Mouse (Mus musculus) limb, embryonic 10.5 days (tissue): ENCODE data around the gene Nr6a1. TPM values are rescaled to one million over a fixed set of nuclear protein-coding genes. Genes with fewer than 3 reads are reported as not detected.
A peak's percentile ranks its signal among the peaks of the same experiment; 100 is the strongest.

ENCODE experiments used
- DNase-seq: peaks from one replicate; pipeline ENCODE4 v3.0.0-alpha.2; 2017; ENCODE audit warnings: low spot score
- H3K27ac ChIP-seq: fragments of 300-500 bp; sonication (generic); 2 replicates; pipeline ENCODE4 v1.5.1; 2016; ENCODE audit warnings: mild to moderate bottlenecking
- H3K27me3 ChIP-seq: fragments of 300-500 bp; sonication (generic); 2 replicates; pipeline ENCODE4 v1.6.1; 2016; ENCODE audit warnings: low read depth, mild to moderate bottlenecking; ENCODE audit not compliant: poor library complexity, severe bottlenecking
- H3K36me3 ChIP-seq: fragments of 300-500 bp; sonication (generic); 2 replicates; pipeline ENCODE4 v1.6.1; 2016; ENCODE audit warnings: mild to moderate bottlenecking, moderate library complexity
- H3K4me1 ChIP-seq: fragments of 300-500 bp; sonication (generic); 2 replicates; pipeline ENCODE4 v1.6.1; 2016
- H3K4me3 ChIP-seq: fragments of 300-500 bp; sonication (generic); 2 replicates; pipeline ENCODE4 v1.5.1; 2016; ENCODE audit warnings: mild to moderate bottlenecking, moderate library complexity
- H3K9me3 ChIP-seq: fragments of 300-500 bp; sonication (generic); replicated peaks from 2 replicates; pipeline ENCODE4 v1.6.1; 2016; ENCODE audit warnings: mild to moderate bottlenecking
- WGBS: fragments of 180-500 bp; shearing (Covaris S2); methylation state at CpG from one replicate; pipeline ENCODE4 v1.1.7; 2016; 5-methylcytosine and 5-hydroxymethylcytosine counted together
- polyA plus RNA-seq: library from polyadenylated mRNA; unstranded; fragments of >200 nt; fragmentation: Nextera tagmentation; extraction: Ambion mirVana; gene quantifications from 2 replicates; pipeline ENCODE4 v1.2.1, GENCODE M21; 2016

Gene Nr6a1
- polyA plus RNA-seq, 1 experiment from 2014 or later, result 1.9 TPM

GRCm38 (mm10) chr2:38735740-38736139 lies 191.7 kb downstream of the Nr6a1 start:
- Histone ChIP-seq H3K27me3 (no peaks in the 10 kb centered on the region), H3K27ac (no peak overlapping the region), H3K36me3 (peaks cover 5% of the 10 kb centered on the region; the same call in 1 of the 2 replicates), H3K4me1 (0 out of 2 replicates have a peak, but pooled peaks cover 5% of the 10 kb centered on the region), H3K9me3 (no peaks in the 10 kb centered on the region), H3K4me3 (no peak overlapping the region)
- no peak for DNase-seq

DNA sequence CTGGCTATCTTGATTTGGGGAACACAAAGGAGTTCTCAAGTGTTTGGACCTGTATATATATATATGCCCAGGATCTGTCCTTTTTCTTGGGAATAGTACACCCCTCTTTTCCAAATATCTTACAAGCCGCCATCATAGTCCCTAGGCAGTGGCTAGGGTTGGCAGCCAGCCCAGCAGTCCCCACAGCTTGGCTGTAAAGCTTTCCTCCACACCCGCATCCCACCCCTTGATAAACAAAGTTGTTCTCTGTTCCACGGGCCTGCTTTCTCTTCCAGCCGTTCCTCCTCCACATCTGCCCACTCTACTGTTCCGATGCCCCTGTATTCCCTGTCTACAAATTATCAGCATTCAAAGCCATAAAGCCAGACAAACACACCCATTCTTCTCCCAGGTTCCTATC lies 192.8 kb downstream of the Nr6a1 start:
- Histone ChIP-seq H3K9me3 (no peaks in the 10 kb centered on the region), H3K27me3 (no peaks in the 10 kb centered on the region), H3K27ac (no peak overlapping the region), H3K36me3 (peaks cover 5% of the 10 kb centered on the region; the same call in 1 of the 2 replicates), H3K4me3 (no peak overlapping the region), H3K4me1 (0 out of 2 replicates have a peak, but pooled peaks cover 5% of the 10 kb centered on the region)
- WGBS, result 93% methylated on average over 5 of the region's 5 CpGs
- DNase-seq, result no peak

DNA sequence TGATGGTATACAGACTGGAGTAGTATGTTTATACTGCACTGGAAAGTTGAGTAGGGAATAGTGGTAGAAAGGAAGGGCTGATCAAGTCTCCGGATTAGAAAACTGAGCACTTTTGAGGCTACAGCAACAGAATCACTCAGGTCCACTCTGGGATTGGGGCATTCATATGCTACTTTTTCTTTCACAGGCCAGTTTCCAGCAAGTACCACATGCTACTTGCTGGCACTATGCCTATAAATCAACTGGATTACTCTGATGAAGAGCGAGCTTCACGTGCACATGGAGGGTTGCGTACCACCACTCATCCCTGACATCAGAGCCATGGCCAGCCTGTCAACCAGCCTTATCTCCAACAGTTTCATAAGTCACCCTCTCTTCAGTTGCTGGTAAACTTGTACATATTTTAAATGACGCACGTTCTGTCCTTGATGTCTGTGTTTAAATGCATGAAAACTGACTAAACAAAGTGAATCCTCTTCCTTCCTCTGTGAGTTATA lies 197.1 kb downstream of the Nr6a1 start:
- Histone ChIP-seq H3K27me3 (no peaks in the 10 kb centered on the region), H3K27ac (no peak overlapping the region), H3K9me3 (no peaks in the 10 kb centered on the region), H3K36me3 (peaks cover 4% of the 10 kb centered on the region; the same call in 1 of the 2 replicates), H3K4me3 (no peak overlapping the region), H3K4me1 (no peaks in the 10 kb centered on the region; the same call in 1 of the 2 replicates)
- 93% methylated on average over 6 of the region's 6 CpGs for WGBS
- no peak for DNase-seq

- no peaks in the 10 kb centered on the region for H3K36me3 ChIP-seq
- DNase-seq, result peak; percentile 29
- WGBS, result 78% methylated on average over 3 of the region's 3 CpGs
- H3K4me3 ChIP-seq, result no peak overlapping the region
- peak overlapping the region; percentile 68; the same call in 1 of the 2 replicates for H3K27ac ChIP-seq
- H3K4me1 ChIP-seq, result peaks cover 3% of the 10 kb centered on the region; the same call in 1 of the 2 replicates
- no peaks in the 10 kb centered on the region for H3K27me3 ChIP-seq
- no peaks in the 10 kb centered on the region for H3K9me3 ChIP-seq
Observed at GRCm38 (mm10) chr2:38725427-38725826, 202.1 kb downstream of the Nr6a1 start.

- Histone ChIP-seq H3K36me3 (no peaks in the 10 kb centered on the region), H3K27me3 (no peaks in the 10 kb centered on the region), H3K4me3 (no peak overlapping the region), H3K27ac (peak overlapping the region; percentile 34; the same call in 1 of the 2 replicates), H3K9me3 (no peaks in the 10 kb centered on the region), H3K4me1 (peaks cover 20% of the 10 kb centered on the region)
- no peak for DNase-seq
- WGBS, result 93% methylated on average over 4 of the region's 4 CpGs
Observed at GRCm38 (mm10) chr2:38723378-38723777, 204.1 kb downstream of the Nr6a1 start.

DNA sequence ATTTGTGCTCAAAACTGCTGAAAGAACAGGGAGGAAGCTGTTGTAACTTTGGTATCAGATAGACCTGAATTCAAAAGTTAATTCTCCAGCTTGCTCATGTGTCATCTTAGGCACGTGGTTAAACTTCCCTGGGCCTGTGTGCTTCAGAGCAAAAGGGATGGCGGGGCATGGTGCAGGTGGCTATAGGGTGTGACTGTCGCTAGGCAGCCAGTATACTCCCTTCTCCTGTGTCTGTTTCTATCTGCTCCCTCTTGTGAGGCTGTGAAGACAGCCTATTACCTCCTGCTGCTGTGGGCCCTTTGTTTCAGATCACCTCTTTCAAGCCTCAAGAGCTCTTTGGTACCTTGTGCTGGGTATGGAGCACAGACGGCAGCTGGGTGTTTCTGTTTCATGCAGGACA lies 205.4 kb downstream of the Nr6a1 start:
- H3K27ac ChIP-seq, result no peak overlapping the region
- no peaks in the 10 kb centered on the region for H3K36me3 ChIP-seq
- WGBS, result 66% methylated on average over 4 of the region's 4 CpGs
- no peaks in the 10 kb centered on the region for H3K27me3 ChIP-seq
- peaks cover 20% of the 10 kb centered on the region for H3K4me1 ChIP-seq
- DNase-seq, result no peak
- no peak overlapping the region for H3K4me3 ChIP-seq
- H3K9me3 ChIP-seq, result no peaks in the 10 kb centered on the region

- DNase-seq, result no peak
- Histone ChIP-seq H3K4me1 (peaks cover 20% of the 10 kb centered on the region), H3K27ac (0 out of 2 replicates have a peak overlapping the region, but pooled peaks have one; percentile 46), H3K9me3 (no peaks in the 10 kb centered on the region), H3K27me3 (peaks cover 6% of the 10 kb centered on the region; the same call in 1 of the 2 replicates), H3K4me3 (no peak overlapping the region), H3K36me3 (no peaks in the 10 kb centered on the region)
- 70% methylated on average over 2 of the region's 2 CpGs for WGBS
Observed at GRCm38 (mm10) chr2:38720661-38721060, 206.8 kb downstream of the Nr6a1 start.

DNA sequence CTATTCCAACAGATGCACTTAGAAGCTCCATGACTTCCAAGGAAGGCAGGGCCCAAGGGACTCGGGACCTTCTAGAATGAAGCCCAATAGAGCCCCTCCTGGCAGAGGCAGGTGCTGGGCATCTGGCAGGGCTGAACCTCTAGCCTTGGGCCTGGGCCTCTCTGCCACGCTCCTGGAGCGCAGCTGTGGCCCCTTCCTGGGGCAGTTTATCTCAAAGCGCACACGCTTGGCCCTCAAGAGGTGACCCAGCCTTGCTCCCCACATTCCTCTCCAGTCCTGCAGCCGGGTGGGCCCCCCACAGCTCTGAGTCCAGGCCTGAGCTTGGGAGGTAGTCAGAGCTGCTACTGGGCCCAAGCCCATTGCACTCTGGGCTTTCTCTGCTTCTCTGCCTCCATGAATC lies 208.1 kb downstream of the Nr6a1 start:
- H3K36me3 ChIP-seq, result no peaks in the 10 kb centered on the region
- 80% methylated on average over 6 of the region's 6 CpGs for WGBS
- H3K4me1 ChIP-seq, result peaks cover 20% of the 10 kb centered on the region
- H3K27me3 ChIP-seq, result peaks cover 17% of the 10 kb centered on the region
- H3K4me3 ChIP-seq, result no peak overlapping the region
- DNase-seq, result no peak
- no peaks in the 10 kb centered on the region for H3K9me3 ChIP-seq
- H3K27ac ChIP-seq, result peak overlapping the region; percentile 15; the same call in 1 of the 2 replicates

- H3K4me1 ChIP-seq, result peaks cover 20% of the 10 kb centered on the region
- 73% methylated on average over 8 of the region's 8 CpGs for WGBS
- no peaks in the 10 kb centered on the region for H3K9me3 ChIP-seq
- no peak for DNase-seq
- peaks cover 24% of the 10 kb centered on the region for H3K27me3 ChIP-seq
- H3K36me3 ChIP-seq, result no peaks in the 10 kb centered on the region
- no peak overlapping the region for H3K4me3 ChIP-seq
- peak overlapping the region; percentile 25; the same call in 1 of the 2 replicates for H3K27ac ChIP-seq
Observed at GRCm38 (mm10) chr2:38718676-38719075, 208.8 kb downstream of the Nr6a1 start.

DNA sequence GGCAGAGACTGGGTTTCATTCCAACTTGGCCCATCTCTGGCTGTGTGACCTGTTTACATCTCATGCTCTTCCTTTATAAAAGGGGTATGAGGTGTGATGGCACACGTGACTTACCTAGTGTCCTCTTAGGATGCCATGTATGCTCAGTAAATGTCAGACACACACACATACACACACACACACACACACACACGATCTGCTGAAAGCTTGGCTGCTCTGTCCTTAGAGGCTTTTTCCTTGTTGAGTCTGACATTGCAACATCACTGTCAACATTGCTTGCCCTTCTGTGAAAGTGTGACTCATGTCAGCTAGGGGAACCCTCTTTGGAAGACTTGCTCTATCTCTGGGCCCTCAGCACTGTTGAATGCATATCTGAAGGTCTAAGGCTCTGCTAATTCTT lies 210.1 kb downstream of the Nr6a1 start:
- peaks cover 26% of the 10 kb centered on the region for H3K4me1 ChIP-seq
- H3K9me3 ChIP-seq, result no peaks in the 10 kb centered on the region
- H3K36me3 ChIP-seq, result no peaks in the 10 kb centered on the region
- no peak for DNase-seq
- H3K27me3 ChIP-seq, result peaks cover 36% of the 10 kb centered on the region
- H3K4me3 ChIP-seq, result no peak overlapping the region
- H3K27ac ChIP-seq, result no peak overlapping the region
- WGBS, result 92% methylated on average over 2 of the region's 2 CpGs

GRCm38 (mm10) chr2:38714324-38714723 lies 213.2 kb downstream of the Nr6a1 start, which contains the start of gene Nr5a1:
Nr5a1 (minus strand) TSS chr2:38714542.
- Histone ChIP-seq H3K4me3 (no peak within 1 kb of the TSS), H3K9me3 (no peaks in the 10 kb centered on the region), H3K4me1 (peaks cover 34% of the 10 kb centered on the region), H3K27ac (no peak within 1 kb of the TSS), H3K27me3 (peaks cover 67% of the 10 kb centered on the region), H3K36me3 (no peaks in the 10 kb centered on the region)
- no peak for DNase-seq
- WGBS, result 86% methylated on average over 13 of the region's 13 CpGs

GRCm38 (mm10) chr2:38713596-38713995 lies 213.9 kb downstream of the Nr6a1 start:
- 76% methylated on average over 3 of the region's 3 CpGs for WGBS
- H3K4me1 ChIP-seq, result peaks cover 29% of the 10 kb centered on the region
- no peaks in the 10 kb centered on the region for H3K36me3 ChIP-seq
- H3K27me3 ChIP-seq, result peaks cover 74% of the 10 kb centered on the region
- no peak overlapping the region for H3K27ac ChIP-seq
- no peaks in the 10 kb centered on the region for H3K9me3 ChIP-seq
- H3K4me3 ChIP-seq, result no peak overlapping the region
- no peak for DNase-seq

DNA sequence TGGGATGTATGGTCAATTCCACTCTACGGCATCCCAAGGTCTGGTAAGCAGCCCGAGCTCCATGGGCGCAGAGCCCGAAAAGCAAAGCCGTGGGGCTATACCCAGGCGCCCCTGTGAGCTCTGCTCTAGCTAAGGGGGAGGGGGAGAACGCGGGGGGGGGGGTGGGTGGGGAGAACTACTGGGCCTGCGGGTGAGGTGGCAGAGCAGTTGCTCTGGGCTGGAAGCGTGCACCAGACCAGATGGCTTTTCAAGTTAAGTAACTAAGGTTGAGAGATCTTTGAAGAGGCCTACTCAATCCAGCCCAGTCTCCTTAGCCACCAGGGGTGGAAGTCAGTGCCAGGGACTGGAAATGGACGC lies 214.7 kb downstream of the Nr6a1 start:
- no peak overlapping the region for H3K27ac ChIP-seq
- no peak overlapping the region for H3K4me3 ChIP-seq
- no peak for DNase-seq
- peaks cover 83% of the 10 kb centered on the region for H3K27me3 ChIP-seq
- H3K9me3 ChIP-seq, result no peaks in the 10 kb centered on the region
- no peaks in the 10 kb centered on the region for H3K36me3 ChIP-seq
- H3K4me1 ChIP-seq, result peaks cover 27% of the 10 kb centered on the region
- 21% methylated on average over 11 of the region's 11 CpGs for WGBS
